Mouse (Mus musculus): ENCODE data around the gene Senp2. TPM values are rescaled to one million over a fixed set of nuclear protein-coding genes. Genes with fewer than 3 reads are reported as not detected.

Gene Senp2
- polyA plus RNA-seq, 1 experiment from 2014 or later = 42.9 TPM

Other genes with a start within 250 kb of the Senp2 start
- gene Ehhadh, start 221.7 kb upstream of the Senp2 start, polyA plus RNA-seq (2015; fragmentation: Nextera tagmentation; extraction: Ambion mirVana) = 5.0 and 5.1 TPM in 2 replicates
- gene Map3k13, start 215.1 kb upstream of the Senp2 start, polyA plus RNA-seq (2015; fragmentation: Nextera tagmentation; extraction: Ambion mirVana) = 1.1 TPM in 2 replicates
- gene Tmem41a, start 61.9 kb upstream of the Senp2 start, polyA plus RNA-seq (2015; fragmentation: Nextera tagmentation; extraction: Ambion mirVana) = 40.6 and 42.0 TPM in 2 replicates
- 15.9 and 21.4 TPM in 2 replicates for gene Liph, start 13.8 kb upstream of the Senp2 start, polyA plus RNA-seq (2015; fragmentation: Nextera tagmentation; extraction: Ambion mirVana)
- 101 and 115 TPM in 2 replicates for gene Igf2bp2, start 153.8 kb downstream of the Senp2 start, polyA plus RNA-seq (2015; fragmentation: Nextera tagmentation; extraction: Ambion mirVana)

All from stomach, embryonic 15.5 days (tissue).